Mouse (Mus musculus): ENCODE results near the gene Nxn.

Gene Nxn

GRCm38 (mm10) chr11:76398798-76399586 is at the start of gene Nxn:
TSS of gene Nxn (minus strand) at chr11:76399140.
- DNase-seq (ENCODE audit: low read depth, low spot score) = peak; percentile 75

- DNase-seq (ENCODE audit: low read depth, low spot score) = no peak
Measured at GRCm38 (mm10) chr11:76446251-76446650, 47.3 kb upstream of the Nxn start.

- no peak for DNase-seq (ENCODE audit: low read depth, low spot score)
Measured at GRCm38 (mm10) chr11:76445459-76445858, 46.5 kb upstream of the Nxn start.

GRCm38 (mm10) chr11:76439666-76440065 is 40.7 kb upstream of the Nxn start:
- DNase-seq (ENCODE audit: low read depth, low spot score) = no peak

GRCm38 (mm10) chr11:76436864-76437437 is 38.0 kb upstream of the Nxn start:
- no peak for DNase-seq (ENCODE audit: low read depth, low spot score)

- no peak for DNase-seq (ENCODE audit: low read depth, low spot score)
Measured at GRCm38 (mm10) chr11:76436009-76436408, 37.1 kb upstream of the Nxn start.

- no peak for DNase-seq (ENCODE audit: low read depth, low spot score)
Measured at GRCm38 (mm10) chr11:76429966-76430631, 31.2 kb upstream of the Nxn start.

GRCm38 (mm10) chr11:76429556-76429955 is 30.6 kb upstream of the Nxn start:
- no peak for DNase-seq (ENCODE audit: low read depth, low spot score)

GRCm38 (mm10) chr11:76429046-76429445 is 30.1 kb upstream of the Nxn start:
- DNase-seq (ENCODE audit: low read depth, low spot score) = no peak

GRCm38 (mm10) chr11:76427781-76428180 is 28.8 kb upstream of the Nxn start:
- no peak for DNase-seq (ENCODE audit: low read depth, low spot score)

- DNase-seq (ENCODE audit: low read depth, low spot score) = no peak
Measured at GRCm38 (mm10) chr11:76425749-76426148, 26.8 kb upstream of the Nxn start.

GRCm38 (mm10) chr11:76420896-76421295 is 22.0 kb upstream of the Nxn start:
- DNase-seq (ENCODE audit: low read depth, low spot score) = no peak

- DNase-seq (ENCODE audit: low read depth, low spot score) = no peak
Measured at GRCm38 (mm10) chr11:76419179-76419578, 20.2 kb upstream of the Nxn start.

- DNase-seq (ENCODE audit: low read depth, low spot score) = no peak
Measured at GRCm38 (mm10) chr11:76418423-76418822, 19.5 kb upstream of the Nxn start.

GRCm38 (mm10) chr11:76415985-76416384 is 17.0 kb upstream of the Nxn start:
- DNase-seq (ENCODE audit: low read depth, low spot score) = no peak

- DNase-seq (ENCODE audit: low read depth, low spot score) = no peak
Measured at GRCm38 (mm10) chr11:76415001-76415400, 16.1 kb upstream of the Nxn start.

GRCm38 (mm10) chr11:76413202-76413601 is 14.3 kb upstream of the Nxn start:
- DNase-seq (ENCODE audit: low read depth, low spot score) = no peak

GRCm38 (mm10) chr11:76410826-76411225 is 11.9 kb upstream of the Nxn start:
- DNase-seq (ENCODE audit: low read depth, low spot score) = no peak

- DNase-seq (ENCODE audit: low read depth, low spot score) = peak; percentile 97
Measured at GRCm38 (mm10) chr11:76406702-76407583, 8.0 kb upstream of the Nxn start, which contains the start of gene Timm22. TSS of gene Timm22 (plus strand) at chr11:76406952.

GRCm38 (mm10) chr11:76405626-76406264 is 6.8 kb upstream of the Nxn start:
- no peak for DNase-seq (ENCODE audit: low read depth, low spot score)

- DNase-seq (ENCODE audit: low read depth, low spot score) = no peak
Measured at GRCm38 (mm10) chr11:76405113-76405512, 6.2 kb upstream of the Nxn start.
